Mouse (Mus musculus): Measurements from ENCODE around the gene Cacna1e. TPM values are rescaled to one million over a fixed set of nuclear protein-coding genes. Genes with fewer than 3 reads are reported as not detected.

Gene Cacna1e
- polyA plus RNA-seq, 1 experiment from 2014 or later: 0.25 TPM

DNA sequence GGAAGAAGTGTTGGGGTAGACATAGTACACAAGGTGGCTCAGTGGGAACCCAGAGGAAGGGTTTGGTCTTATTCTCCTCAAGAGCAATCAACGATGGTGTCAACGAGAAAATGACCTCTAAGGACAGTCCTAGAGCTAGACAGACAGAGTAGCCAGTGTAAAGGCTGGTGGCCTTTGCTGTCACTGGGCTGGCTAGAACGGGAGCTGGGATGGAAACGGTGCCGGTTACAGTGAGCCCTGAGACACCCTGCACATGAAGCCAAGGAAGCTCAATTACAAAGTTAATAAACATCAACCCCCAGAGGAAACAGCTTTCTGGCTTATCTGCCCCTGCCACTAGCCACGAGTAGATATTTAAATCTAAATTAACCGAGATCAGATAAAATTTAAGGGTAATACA is 168.7 kb downstream of the Cacna1e start:
- no peaks in the 10 kb centered on the region for H3K4me1 ChIP-seq (ENCODE audit: insufficient read depth)
- WGBS: 66% methylated on average over 7 of the region's 7 CpGs

GRCm38 (mm10) chr1:154712747-154713146 is 171.6 kb downstream of the Cacna1e start:
- H3K4me3 ChIP-seq (ENCODE audit: low read depth, low read length): no peak overlapping the region
- H3K9me3 ChIP-seq (ENCODE audit: low read depth, low read length): no peaks in the 10 kb centered on the region
- WGBS: 88% methylated on average over 4 of the region's 4 CpGs
- no peaks in the 10 kb centered on the region for H3K36me3 ChIP-seq (ENCODE audit: insufficient read depth)
- no peak overlapping the region for H3K4me2 ChIP-seq
- H3K4me1 ChIP-seq (ENCODE audit: insufficient read depth): no peaks in the 10 kb centered on the region
- no peak for ATAC-seq (ENCODE audit: insufficient read depth)
- no peak overlapping the region for H3K27ac ChIP-seq (ENCODE audit: low read depth)
- DNase-seq: no peak
- H3K9ac ChIP-seq: no peak overlapping the region
- H3K27me3 ChIP-seq (ENCODE audit: insufficient read depth, low read length): no peaks in the 10 kb centered on the region
- TF ChIP-seq CTCF (IDR thresholded peaks at IDR 0.05; ENCODE audit: low read depth): no peak

More for the DNA sequence above, 168.7 kb downstream of the Cacna1e start:
- no peak overlapping the region for H3K27ac ChIP-seq (ENCODE audit: low read depth)
- H3K9ac ChIP-seq: no peak overlapping the region
- ATAC-seq (ENCODE audit: insufficient read depth): no peak
- no peak for DNase-seq
- H3K4me2 ChIP-seq: no peak overlapping the region
- no peak overlapping the region for H3K4me3 ChIP-seq (ENCODE audit: low read depth, low read length)
- no peaks in the 10 kb centered on the region for H3K9me3 ChIP-seq (ENCODE audit: low read depth, low read length)
- TF ChIP-seq CTCF (IDR thresholded peaks at IDR 0.05; ENCODE audit: low read depth): no peak
- H3K27me3 ChIP-seq (ENCODE audit: insufficient read depth, low read length): no peaks in the 10 kb centered on the region
- H3K36me3 ChIP-seq (ENCODE audit: insufficient read depth): no peaks in the 10 kb centered on the region

GRCm38 (mm10) chr1:154707584-154708290 is 176.6 kb downstream of the Cacna1e start:
- 78% methylated on average over 4 of the region's 4 CpGs for WGBS
- Histone ChIP-seq H3K9ac (no peak overlapping the region), H3K9me3 (ENCODE audit: low read depth, low read length) (no peaks in the 10 kb centered on the region), H3K4me3 (ENCODE audit: low read depth, low read length) (no peak overlapping the region), H3K27ac (ENCODE audit: low read depth) (no peak overlapping the region), H3K4me1 (ENCODE audit: insufficient read depth) (peaks cover 6% of the 10 kb centered on the region; the same call in 1 of the 2 replicates), H3K4me2 (no peak overlapping the region), H3K36me3 (ENCODE audit: insufficient read depth) (no peaks in the 10 kb centered on the region), H3K27me3 (ENCODE audit: insufficient read depth, low read length) (no peaks in the 10 kb centered on the region)
- ATAC-seq (ENCODE audit: insufficient read depth) (no peak), DNase-seq (no peak)
- TF ChIP-seq CTCF (IDR thresholded peaks at IDR 0.05; ENCODE audit: low read depth): no peak

GRCm38 (mm10) chr1:154706974-154707373 is 177.3 kb downstream of the Cacna1e start:
- WGBS: 70% methylated on average over 8 of the region's 8 CpGs
- no peak overlapping the region for H3K4me2 ChIP-seq
- ATAC-seq (ENCODE audit: insufficient read depth): no peak
- H3K27ac ChIP-seq (ENCODE audit: low read depth): no peak overlapping the region
- no peaks in the 10 kb centered on the region for H3K27me3 ChIP-seq (ENCODE audit: insufficient read depth, low read length)
- no peaks in the 10 kb centered on the region for H3K9me3 ChIP-seq (ENCODE audit: low read depth, low read length)
- peaks cover 6% of the 10 kb centered on the region; the same call in 1 of the 2 replicates for H3K4me1 ChIP-seq (ENCODE audit: insufficient read depth)
- H3K36me3 ChIP-seq (ENCODE audit: insufficient read depth): no peaks in the 10 kb centered on the region
- no peak for DNase-seq
- H3K4me3 ChIP-seq (ENCODE audit: low read depth, low read length): no peak overlapping the region
- H3K9ac ChIP-seq: no peak overlapping the region
- TF ChIP-seq CTCF (IDR thresholded peaks at IDR 0.05; ENCODE audit: low read depth): no peak

DNA sequence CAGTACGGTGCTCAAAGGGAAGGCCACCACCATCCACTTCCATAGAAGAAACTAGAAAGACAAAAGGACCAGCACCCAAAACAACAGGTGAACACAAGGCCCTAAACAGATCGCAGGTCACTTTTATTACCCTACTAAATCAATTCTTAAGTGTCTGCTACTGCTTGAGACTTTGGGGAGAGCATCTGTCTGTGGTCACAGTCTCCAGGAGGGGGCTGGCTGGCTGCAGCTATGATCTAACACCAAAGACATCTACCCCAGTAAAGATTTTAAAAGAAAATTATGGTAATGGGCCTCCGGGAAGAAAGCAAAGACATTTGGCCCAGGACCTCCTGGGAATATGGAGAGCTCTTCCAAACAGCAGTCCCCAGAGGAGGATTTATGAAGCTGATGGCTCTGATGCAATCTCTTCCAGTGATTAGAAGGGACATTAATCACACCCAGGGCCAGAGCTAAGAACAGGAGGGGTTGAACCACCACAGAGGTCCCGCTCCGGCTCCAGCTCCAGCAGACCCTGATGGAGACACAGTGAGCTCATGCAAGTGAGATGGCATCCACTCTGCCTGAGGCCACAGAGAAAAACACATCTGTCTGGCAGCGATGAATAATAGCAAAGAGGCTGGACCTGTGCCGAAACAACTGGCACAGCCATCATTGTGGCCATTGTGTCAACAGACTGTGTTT is 178.3 kb downstream of the Cacna1e start:
- no peaks in the 10 kb centered on the region for H3K36me3 ChIP-seq (ENCODE audit: insufficient read depth)
- no peak overlapping the region for H3K9ac ChIP-seq
- TF ChIP-seq CTCF (IDR thresholded peaks at IDR 0.05; ENCODE audit: low read depth): no peak
- ATAC-seq (ENCODE audit: insufficient read depth) (peak; percentile 74), DNase-seq (peak; percentile 56)
- no peak overlapping the region for H3K4me2 ChIP-seq
- no peak overlapping the region for H3K4me3 ChIP-seq (ENCODE audit: low read depth, low read length)
- H3K9me3 ChIP-seq (ENCODE audit: low read depth, low read length): no peaks in the 10 kb centered on the region
- H3K4me1 ChIP-seq (ENCODE audit: insufficient read depth): peaks cover 6% of the 10 kb centered on the region; the same call in 1 of the 2 replicates
- 52% methylated on average over 7 of the region's 7 CpGs for WGBS
- H3K27ac ChIP-seq (ENCODE audit: low read depth): no peak overlapping the region
- no peaks in the 10 kb centered on the region for H3K27me3 ChIP-seq (ENCODE audit: insufficient read depth, low read length)

- H3K4me2 ChIP-seq: no peak overlapping the region
- H3K4me3 ChIP-seq (ENCODE audit: low read depth, low read length): no peak overlapping the region
- no peak for TF ChIP-seq CTCF (IDR thresholded peaks at IDR 0.05; ENCODE audit: low read depth)
- no peak overlapping the region for H3K9ac ChIP-seq
- 41% methylated on average over 11 of the region's 11 CpGs for WGBS
- H3K36me3 ChIP-seq (ENCODE audit: insufficient read depth): no peaks in the 10 kb centered on the region
- ATAC-seq (ENCODE audit: insufficient read depth) (peak; percentile 76; the same call in 1 of the 2 replicates), DNase-seq (peak; percentile 78)
- no peaks in the 10 kb centered on the region for H3K9me3 ChIP-seq (ENCODE audit: low read depth, low read length)
- H3K27ac ChIP-seq (ENCODE audit: low read depth): no peak overlapping the region
- no peaks in the 10 kb centered on the region for H3K27me3 ChIP-seq (ENCODE audit: insufficient read depth, low read length)
- peaks cover 6% of the 10 kb centered on the region; the same call in 1 of the 2 replicates for H3K4me1 ChIP-seq (ENCODE audit: insufficient read depth)
These were observed 179.6 kb downstream of the Cacna1e start for GRCm38 (mm10) chr1:154704558-154705185.

- ATAC-seq (ENCODE audit: insufficient read depth): no peak
- WGBS: 84% methylated on average over 2 of the region's 2 CpGs
- H3K27me3 ChIP-seq (ENCODE audit: insufficient read depth, low read length): no peaks in the 10 kb centered on the region
- H3K9me3 ChIP-seq (ENCODE audit: low read depth, low read length): no peaks in the 10 kb centered on the region
- H3K4me1 ChIP-seq (ENCODE audit: insufficient read depth): peaks cover 6% of the 10 kb centered on the region; the same call in 1 of the 2 replicates
- no peak for DNase-seq
- no peak overlapping the region for H3K27ac ChIP-seq (ENCODE audit: low read depth)
- H3K4me2 ChIP-seq: no peak overlapping the region
- no peak overlapping the region for H3K4me3 ChIP-seq (ENCODE audit: low read depth, low read length)
- no peaks in the 10 kb centered on the region for H3K36me3 ChIP-seq (ENCODE audit: insufficient read depth)
- no peak for TF ChIP-seq CTCF (IDR thresholded peaks at IDR 0.05; ENCODE audit: low read depth)
- no peak overlapping the region for H3K9ac ChIP-seq
These were observed 181.7 kb downstream of the Cacna1e start for GRCm38 (mm10) chr1:154702623-154703022.

Data from lung, embryonic 14.5 days (tissue).